Mouse (Mus musculus) right cerebral cortex, postnatal 4 days (tissue): ENCODE measurements around the gene Gpc5.

Experiments used
- DNase-seq: peaks from one replicate; pipeline ENCODE4 v3.0.0-alpha.2; 2022

The Gpc5 gene

DNA sequence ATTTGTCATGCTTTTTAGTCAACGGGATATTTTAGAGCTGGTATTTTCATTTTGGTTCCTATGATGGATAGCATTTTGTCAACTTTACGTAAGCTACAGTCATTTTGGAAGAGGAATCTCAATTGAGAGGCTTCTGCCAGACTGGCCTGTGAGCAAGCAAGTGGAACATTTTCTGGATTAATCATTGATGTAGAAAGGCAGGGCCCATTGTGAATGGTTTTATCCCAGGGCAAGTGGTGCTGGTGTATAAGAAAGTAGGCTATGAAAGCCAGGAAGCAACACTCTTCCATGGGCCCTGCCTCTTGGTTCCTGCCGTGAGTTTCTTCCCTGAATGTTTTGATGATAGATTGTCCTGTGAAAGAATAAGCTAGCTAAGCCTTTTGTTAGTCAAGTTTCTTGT, 777.1 kb downstream of the Gpc5 start:
- DNase-seq = no peak

- DNase-seq = no peak
These were observed 884.0 kb downstream of the Gpc5 start for GRCm38 (mm10) chr14:115976062-115976461.

DNA sequence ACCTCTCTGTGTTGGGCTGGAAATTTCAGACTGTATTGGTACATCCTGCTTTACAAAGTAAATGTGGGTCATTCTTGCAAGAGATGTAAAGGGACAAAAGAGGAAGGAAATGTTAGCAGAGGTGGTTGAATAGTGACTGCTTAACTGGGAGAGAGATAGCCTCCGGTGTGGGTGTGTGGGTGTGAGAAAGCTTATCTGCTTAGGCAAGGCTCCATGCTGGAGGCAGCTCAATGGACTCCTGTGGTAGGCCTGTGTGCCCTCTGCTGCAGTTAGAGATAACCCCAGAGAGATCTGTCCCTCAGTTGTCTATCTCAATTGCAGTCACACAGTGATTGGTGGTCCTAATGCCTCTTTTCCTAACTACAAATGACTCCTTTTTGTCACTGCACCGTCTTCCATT, 887.2 kb downstream of the Gpc5 start:
- no peak for DNase-seq

- DNase-seq = no peak
These were observed 898.7 kb downstream of the Gpc5 start for GRCm38 (mm10) chr14:115990764-115991163.

GRCm38 (mm10) chr14:115993520-115994106, 901.6 kb downstream of the Gpc5 start:
- no peak for DNase-seq

GRCm38 (mm10) chr14:115998931-115999330, 906.9 kb downstream of the Gpc5 start:
- no peak for DNase-seq

- DNase-seq = no peak
These were observed 995.0 kb downstream of the Gpc5 start for GRCm38 (mm10) chr14:116087010-116087409.

GRCm38 (mm10) chr14:116127943-116128342, 1035.9 kb downstream of the Gpc5 start:
- DNase-seq = no peak

GRCm38 (mm10) chr14:116137330-116137729, 1045.3 kb downstream of the Gpc5 start:
- DNase-seq = no peak

DNA sequence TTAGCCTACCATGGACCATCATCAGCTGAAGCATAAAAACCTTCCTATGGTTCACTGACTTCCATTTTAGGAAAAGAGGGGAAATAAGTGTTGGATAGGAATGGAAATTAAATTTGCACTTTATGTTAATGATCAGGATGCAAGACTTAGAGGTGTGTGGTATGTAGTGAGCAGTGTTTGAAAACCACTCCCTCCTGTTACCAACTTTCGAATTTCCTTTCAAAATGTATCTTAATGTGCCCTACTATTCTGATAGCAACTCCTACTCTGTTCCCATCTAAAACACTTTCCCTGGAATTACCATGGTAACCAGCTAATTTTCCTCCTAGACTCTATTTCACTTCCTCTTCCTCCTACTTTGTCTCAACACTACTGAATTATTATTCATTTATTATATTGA, 1045.8 kb downstream of the Gpc5 start:
- DNase-seq = no peak

DNA sequence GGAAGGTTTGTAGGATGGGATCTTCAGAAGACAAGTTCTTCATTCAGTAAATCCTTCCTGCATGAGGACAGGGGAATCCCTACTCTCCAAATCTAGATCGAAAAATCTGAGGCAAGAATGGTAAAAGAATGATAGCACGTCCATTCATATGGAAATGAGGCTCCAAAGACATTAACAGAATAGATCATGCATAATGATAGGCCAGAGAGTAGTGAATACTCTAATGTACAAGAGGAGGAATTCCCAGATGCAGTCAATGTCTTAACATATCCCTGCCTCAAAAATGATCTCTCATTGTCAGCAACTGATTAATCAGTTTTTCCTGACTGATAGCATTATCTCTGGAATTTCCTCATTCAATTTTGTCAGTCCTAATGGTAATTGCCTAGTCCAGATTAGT, 1070.6 kb downstream of the Gpc5 start:
- DNase-seq = no peak

DNA sequence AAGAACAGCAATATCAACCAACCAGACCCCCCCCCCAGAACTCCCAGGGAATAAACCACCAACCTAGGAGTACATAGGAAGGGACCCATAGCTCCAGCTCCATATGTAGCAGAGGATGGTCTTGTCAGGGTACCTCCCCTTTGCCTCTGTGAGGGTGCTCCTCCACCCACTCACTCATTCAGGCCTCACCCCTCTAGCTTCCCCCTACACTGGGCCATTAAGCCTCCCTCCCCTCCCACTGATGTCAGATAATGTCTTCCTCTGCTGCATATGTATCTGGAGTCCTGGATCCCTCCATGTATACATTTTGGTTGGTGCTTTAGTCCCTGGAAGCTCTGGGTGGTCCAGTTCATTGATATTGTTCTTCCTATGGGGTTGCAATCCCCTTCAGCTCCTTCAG, 1075.4 kb downstream of the Gpc5 start:
- no peak for DNase-seq

DNA sequence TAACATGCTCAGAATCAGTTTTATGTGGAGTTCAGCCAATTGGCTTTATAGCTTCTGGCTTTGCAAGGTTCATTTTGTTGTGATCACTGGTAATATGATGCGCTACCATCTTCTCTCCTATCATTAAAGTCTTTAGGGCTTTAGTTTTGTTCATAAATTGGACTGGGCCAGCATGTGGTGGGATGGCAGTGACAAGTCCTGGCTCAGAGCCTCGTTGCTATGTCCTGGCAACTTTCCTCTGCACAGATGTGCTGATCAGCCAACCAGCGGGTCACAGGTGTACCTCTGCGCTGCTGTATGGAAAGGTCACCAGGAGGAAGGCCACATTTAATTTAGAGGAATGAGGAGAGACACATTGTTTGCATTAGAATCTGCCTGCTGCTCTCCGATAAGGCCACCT, 1077.1 kb downstream of the Gpc5 start:
- DNase-seq = no peak

DNA sequence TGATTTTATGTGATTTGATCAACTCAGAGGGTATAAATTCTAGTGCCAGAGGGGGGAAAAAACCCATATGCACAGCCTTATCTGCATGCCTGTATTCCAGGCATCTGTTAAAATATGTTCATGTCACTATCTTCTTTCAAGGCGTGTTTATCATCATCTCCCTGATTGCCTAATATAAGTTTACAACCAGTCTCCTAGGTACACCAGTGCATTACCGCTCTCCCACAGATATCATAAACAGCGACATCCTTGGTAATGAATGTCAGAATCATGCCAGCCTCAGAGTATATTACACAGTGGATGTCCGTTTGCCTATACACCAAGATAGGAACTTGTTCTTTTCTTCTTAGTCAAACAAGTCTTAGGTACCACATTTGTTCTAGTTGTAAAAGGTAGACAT, 1095.0 kb downstream of the Gpc5 start:
- no peak for DNase-seq

GRCm38 (mm10) chr14:116206977-116207376, 1115.0 kb downstream of the Gpc5 start:
- no peak for DNase-seq

DNA sequence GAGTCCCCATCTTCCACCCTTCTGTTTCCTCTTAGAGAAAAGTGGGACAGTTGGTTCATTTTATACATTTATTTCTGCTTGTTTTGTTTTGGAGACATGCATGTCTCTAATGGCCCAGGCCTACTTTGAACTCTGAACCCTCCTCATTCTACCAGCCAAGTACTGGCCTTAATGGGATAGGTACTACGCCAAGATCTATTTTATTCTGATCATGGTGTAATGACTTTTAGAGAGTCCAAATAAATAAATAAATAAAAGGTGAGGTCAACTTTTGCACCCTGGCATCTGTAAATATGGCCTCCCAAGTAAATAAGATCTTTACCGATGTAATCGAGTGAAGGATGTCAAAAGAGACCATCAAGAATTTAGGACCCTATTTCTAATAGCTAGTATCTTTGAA, 1116.6 kb downstream of the Gpc5 start:
- no peak for DNase-seq

DNA sequence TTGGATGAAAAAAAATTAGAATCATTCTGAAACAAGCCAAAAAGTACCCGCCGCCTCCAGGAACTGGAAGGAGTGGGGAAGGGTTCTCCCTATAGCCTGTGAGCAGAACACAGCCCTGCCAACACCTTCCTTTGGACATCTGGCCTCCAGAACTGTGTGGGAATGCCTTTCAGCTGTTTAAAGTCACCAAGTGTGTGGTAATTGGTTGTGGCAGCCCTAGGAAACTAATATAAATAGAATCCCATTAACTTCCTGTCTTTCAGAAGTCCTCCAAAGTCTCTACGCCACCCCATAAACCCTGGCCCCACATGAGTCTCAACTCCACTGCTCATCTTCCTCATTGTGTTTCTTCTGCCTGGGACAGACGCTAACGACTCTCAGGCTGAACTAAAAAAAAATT, 1117.0 kb downstream of the Gpc5 start:
- DNase-seq = no peak

GRCm38 (mm10) chr14:116210304-116210703, 1118.3 kb downstream of the Gpc5 start:
- DNase-seq = no peak

- no peak for DNase-seq
These were observed 1120.0 kb downstream of the Gpc5 start for GRCm38 (mm10) chr14:116212029-116212428.

- no peak for DNase-seq
These were observed 1166.1 kb downstream of the Gpc5 start for GRCm38 (mm10) chr14:116258126-116258525.

DNA sequence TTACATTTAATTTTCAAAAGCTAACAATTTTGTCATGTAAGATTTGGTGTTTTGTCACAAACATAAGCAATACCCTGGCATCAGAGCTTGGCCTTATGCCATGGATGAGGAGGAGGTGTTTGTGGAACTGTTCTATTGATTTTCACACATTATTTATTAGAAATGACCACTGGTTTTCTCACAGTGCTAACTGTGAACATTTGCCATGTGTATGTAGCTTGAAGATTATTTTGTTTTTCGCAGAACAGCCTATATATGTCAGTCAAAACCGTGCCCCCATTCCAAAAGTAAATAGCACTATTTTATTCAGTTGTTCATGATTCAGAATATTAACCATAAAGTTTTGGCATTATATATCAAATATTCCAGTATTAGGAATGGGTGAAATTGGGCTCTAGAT, 1216.5 kb downstream of the Gpc5 start:
- DNase-seq = no peak

DNA sequence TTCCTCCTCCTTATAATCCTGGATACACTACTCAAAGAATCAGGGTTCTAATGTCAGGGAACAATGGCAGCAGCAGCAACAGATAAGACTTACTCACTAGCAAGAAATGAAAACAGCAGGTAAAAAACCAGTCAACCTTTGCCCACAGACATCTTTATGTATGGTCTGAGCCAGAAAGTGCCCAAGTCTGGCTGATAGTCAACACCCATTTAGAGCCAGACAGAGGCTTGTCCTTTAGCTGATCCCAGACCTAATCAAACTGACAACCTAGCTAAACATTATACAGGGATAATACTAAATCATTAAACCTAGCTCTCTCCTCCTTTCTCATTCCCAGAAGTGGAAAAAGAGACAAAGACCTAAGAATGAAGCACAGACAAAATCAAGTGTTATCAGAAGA, 1225.5 kb downstream of the Gpc5 start:
- DNase-seq = no peak

GRCm38 (mm10) chr14:116336182-116336581, 1244.2 kb downstream of the Gpc5 start:
- DNase-seq = no peak

DNA sequence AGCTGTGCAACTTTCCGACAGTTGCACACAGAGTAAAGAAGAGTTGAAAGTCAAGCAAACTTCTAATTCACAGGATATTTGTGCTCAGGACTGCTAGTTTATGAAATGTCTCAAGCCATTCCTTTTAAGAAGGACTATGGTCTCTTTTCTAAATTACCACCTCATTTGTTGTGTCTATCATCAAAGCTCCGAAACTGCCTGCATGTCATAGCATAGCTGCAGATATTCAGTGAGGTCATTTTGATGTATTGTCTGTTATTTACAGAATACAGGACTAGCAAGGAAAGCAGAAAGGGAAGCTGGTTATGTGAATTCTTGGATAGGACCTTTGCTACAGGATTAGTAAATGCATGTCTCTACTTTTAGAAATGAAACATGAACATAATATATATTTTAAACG, 1246.4 kb downstream of the Gpc5 start:
- DNase-seq = no peak

- DNase-seq = no peak
These were observed 1256.5 kb downstream of the Gpc5 start for GRCm38 (mm10) chr14:116348560-116348959.

- DNase-seq = no peak
These were observed 1292.6 kb downstream of the Gpc5 start for GRCm38 (mm10) chr14:116384602-116385001.
